Mouse (Mus musculus) lung, postnatal 4 days (tissue): ENCODE measurements around the gene B3gntl1.
A peak's percentile ranks its signal among the peaks of the same experiment; 100 is the strongest.

Experiments used
- DNase-seq, 2 experiments: peaks; one replicate each; pipeline ENCODE4 v3.0.0; 2021

B3gntl1 gene

DNA sequence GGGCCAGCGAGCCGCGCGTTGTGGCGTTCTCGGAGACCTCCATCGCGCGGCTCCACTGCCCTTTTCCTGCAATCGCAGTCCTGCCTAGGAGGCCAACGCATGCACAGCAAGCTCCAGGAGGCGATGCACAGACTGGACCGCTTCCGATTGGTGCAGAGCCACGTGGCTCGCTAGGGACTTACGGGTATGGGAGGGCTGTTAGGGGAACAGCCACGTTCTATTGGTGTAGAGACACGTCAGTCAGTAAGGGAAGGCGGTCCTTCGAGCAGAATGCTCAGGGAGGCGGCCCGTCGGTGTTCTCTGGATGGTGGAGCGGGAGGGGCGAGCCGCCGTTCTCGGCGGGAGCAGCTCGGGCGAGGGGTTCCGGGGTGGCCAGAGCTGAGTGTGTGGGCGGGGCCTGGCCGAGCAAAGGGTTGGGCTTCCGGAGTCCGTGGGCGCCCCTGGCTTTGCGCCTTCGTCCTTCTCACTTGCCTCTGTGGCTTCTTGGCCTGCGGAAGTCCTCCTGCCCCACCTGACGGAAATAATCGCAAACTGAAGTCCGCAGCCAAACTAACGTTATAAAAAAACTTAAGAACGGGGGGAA is at the start of gene B3gntl1:
Gene B3gntl1 (minus strand): TSS at position 164 of the 583 bp plus-strand sequence.
- DNase-seq = peak; percentile 99

DNA sequence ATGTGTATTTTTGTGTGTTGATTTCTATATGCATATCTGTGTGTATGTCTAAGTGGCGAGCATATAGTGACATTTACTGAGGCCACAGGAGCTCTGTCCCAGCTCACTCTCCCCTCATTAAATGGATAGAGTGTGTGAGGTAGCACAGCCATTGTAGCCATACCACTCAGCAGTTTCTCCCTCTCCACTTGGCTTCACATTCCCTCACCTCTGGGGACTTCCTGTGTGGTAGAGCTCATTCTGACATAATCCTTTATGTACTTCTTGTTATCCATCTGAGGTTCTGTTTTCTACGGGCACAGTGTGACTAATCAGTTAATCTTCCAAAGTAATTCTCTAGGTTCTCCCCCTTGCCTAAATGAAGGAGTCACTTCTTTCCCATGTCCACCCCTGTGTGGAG is 49.5 kb upstream of the B3gntl1 start:
- no peak for DNase-seq

DNA sequence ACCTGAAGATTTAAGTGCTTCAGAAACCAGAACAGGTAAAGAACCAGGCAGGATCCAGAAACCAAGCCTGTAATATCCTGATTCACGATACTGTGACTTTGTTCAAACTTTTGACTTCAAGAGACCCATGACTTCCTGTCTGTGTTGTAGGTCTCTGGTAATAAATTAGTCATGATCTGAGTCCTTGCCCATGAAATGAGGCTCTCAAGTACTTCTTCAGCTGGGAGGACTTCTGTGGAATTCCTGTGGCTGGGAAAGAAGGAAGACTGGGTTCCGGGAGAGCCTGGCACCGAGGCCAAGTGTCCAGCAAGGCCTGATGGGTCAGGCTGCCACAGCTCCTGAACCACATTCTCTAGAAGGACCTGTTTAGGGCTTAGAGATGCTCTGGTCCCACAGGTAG is 47.8 kb upstream of the B3gntl1 start:
- DNase-seq = peak in 1 of 2 experiments; percentile 48

DNA sequence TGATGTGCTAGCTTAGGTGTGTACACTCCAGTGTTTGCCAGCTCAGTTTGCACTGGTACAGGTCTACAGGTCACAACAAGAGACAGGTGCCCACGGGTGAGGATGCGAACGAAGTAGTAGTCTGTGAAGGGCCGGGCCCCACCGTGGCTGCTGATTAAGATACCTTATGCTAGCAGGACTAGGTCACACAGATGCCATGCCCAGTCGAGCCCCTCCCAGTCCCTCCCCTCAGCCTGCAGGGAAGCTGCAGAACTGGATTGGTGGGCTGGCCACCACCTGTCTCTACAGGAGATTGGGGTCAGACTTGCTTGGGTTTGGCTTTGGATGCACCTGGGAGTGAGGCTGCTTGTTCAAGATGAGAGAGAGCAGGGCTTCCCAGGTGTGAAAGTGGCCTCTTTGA is 44.8 kb upstream of the B3gntl1 start:
- no peak for DNase-seq

DNA sequence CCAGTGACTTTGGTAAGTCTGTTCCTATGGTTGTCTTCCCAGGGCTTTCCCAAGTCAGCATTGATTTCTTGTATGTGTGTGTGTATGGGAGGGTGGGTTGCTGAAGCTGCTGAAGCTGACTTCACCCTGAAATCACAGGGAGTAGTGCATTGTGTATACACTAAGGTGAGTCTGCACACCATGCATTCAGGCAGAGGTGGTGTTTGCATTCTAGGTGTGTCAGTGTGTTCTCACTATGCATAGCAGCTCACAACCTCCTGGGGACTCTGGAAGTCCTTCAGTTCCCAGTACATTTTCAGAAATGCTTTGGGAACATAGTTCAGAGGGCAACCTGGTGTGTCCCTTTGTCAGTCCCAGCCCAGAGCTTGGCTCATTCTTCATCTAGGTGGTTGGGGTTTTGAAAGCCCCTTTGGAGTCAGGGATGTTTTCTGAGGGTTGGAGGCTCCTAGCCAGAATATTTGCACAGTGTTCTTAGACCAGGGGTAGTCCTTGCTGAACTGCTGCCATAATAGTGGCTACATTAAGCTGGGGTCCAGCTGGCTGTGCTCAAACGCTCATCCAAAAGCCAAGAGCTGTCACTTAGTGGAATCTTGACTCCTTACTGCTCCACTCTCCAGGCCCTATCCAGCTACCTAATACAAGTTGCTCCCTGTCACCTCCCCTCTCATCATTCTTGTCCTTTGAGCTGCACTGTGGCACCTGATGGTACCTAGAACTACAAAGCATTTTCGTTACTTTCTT is 42.0 kb upstream of the B3gntl1 start:
- DNase-seq = peak; percentile 37 to 64

DNA sequence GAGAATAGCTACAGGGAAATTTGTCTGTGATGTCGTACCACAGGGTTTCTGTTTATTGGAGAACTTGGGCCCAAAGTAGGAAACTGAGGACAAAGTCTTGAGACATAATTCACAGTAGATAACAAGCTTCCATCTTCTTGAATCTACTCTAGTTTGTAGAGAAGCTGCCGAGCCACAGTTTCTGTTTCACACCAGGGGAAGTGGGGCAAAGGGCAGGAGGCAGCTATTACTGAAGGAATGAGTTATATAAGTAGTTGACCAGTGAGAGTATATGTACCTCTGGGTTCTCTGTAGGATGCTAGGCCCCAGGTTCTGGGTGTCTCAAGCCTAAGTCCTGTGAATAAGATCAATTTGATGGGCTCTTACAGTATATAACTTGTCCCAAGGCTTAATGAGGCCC is 40.6 kb upstream of the B3gntl1 start:
- no peak for DNase-seq

DNA sequence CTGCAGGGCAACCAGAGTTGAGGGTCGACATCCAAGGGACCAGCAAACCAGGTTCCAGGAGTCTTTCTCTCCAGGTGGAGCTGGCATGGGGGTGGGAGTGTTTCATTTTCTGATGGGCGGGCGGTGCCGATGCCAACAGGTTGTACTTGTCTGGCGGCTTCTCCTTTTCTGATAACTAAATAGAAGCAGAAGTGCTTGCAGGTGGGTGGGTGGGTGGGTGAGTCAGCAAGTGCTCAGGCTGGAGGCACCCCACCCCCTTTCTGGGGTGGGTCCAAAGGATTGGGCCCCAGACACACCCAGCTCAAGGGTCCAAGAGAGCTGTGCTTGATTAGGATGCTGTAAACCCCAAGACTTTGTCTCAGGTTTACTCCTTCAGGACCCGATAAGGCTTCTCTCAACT is 40.0 kb upstream of the B3gntl1 start:
- peak; percentile 23 to 43 for DNase-seq

DNA sequence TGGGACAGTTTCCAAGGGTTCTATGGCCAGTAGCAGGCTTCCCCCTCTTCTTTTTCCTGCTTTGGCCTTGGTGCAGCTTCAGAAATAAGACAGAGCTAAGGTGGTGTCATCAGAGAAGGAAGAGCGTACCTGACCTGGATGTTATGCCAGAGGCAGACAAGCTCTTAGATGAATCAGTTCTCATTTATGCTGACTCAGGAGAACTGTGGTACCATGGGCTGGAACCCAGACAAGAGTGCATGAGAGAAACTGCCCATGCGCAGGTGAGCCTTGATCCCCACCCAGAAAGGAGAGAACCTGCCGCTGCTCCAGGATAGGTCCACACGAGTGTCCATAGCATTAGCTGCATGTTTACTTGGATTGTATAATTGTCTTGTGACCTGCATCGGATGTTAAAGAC is 37.3 kb upstream of the B3gntl1 start:
- DNase-seq = peak in 1 of 2 experiments; percentile 11

DNA sequence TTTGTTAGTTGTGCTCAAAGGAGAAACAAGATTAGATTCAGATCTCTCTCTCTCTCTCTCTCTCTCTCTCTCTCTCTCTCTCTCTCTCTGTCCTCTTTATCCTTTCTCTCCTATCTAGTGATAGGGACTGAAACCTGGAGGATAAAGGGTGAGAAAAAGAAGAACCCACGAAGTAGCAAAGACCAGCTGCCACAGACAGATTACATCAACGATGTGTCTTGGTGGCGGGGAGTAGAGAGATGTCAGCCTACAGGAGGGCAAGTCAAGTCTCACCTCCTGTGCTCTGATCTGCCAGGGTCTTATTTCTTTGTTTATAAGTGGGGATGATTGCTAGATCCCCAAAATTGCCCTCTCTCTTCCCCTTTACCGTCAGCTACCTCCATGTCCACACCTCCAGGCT is 36.3 kb upstream of the B3gntl1 start:
- no peak for DNase-seq

DNA sequence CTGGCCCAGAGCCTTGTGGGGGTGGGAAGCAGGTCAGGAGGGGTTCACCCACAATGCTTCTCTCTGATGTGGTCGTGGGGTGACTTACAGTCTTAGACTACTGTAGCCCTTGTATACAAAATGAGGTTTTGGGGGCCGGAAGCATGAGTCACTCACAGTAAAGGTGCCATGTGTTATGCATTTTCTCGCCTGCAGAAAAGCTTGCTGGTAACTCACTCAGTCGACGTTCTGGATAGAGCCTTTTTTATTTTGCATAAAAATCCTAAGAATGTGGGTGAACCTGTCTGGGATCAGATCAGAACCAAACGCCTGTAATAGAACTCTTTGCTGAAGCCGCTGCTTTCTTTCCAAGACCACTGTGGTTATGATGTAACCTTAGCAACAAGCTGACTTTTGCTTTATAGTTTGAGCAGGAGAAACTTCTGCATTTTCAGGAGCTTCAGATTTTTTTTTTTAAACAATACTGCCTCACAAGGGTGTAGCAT is 33.6 kb upstream of the B3gntl1 start:
- peak; percentile 22 to 28 for DNase-seq

DNA sequence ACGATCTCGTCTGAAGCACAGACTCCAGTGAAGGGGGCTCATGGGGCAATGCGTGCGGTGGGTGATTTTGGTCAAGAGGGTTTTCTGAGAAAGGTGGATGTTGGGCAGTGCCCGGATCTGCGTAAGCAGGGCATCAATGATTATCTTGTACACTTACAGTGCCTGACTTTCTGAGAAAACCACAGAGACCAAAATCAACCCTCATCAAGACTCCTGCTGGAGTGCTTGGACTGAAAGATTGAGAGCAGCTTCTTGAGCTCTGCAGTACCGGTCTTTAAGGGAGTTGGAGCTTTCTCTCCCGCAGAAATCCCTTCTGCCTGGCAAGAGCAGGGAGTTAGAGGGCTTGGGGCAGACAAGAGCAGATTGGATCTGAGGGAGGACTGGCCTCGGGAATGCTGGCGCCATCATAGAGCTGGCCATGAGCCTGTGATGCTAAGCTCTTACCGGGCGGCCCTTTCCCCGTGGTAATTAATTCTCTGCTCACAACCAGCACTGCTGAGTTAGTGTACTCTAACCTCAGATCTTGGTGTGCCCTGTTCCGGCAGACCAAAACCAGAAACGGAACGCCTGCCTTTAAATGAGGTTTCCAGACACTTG is 30.8 kb upstream of the B3gntl1 start:
- peak in 1 of 2 experiments; percentile 22 for DNase-seq

DNA sequence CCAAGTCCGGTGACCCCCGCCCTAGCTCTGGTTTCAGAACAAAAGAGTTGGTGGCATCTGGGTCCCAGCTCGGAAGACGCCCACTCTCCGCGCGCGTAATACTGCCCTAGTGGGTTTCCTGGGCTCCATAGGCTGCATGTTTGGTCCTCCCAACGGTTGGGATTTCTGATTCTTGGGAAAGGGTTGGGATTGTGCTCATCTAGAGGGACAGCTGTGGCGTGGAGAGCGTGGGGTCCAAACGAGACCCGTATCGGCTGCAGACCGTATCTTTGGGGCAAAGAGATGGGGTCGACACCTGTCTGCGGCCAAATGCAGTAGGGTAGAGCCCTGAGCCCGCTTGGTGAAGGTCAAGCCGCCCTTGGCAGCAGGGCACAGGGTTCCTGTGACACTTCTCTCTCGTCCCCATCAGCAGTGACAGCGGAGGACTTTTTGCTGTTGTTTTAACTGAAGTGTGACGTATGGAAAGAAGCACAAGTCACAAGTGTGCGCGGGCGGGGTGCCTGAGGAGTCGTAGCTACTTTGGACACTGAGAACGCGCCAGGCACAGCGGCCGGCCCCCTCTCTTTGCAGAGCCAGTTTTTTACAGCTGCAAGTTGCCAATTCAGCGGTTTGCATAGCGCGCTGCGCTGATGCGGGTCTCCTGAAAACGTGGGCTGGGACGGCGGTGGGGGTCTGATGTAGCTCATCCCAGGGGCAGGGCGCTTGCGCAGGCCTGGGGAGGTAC is 30.1 kb upstream of the B3gntl1 start:
- peak; percentile 71 to 83 for DNase-seq

DNA sequence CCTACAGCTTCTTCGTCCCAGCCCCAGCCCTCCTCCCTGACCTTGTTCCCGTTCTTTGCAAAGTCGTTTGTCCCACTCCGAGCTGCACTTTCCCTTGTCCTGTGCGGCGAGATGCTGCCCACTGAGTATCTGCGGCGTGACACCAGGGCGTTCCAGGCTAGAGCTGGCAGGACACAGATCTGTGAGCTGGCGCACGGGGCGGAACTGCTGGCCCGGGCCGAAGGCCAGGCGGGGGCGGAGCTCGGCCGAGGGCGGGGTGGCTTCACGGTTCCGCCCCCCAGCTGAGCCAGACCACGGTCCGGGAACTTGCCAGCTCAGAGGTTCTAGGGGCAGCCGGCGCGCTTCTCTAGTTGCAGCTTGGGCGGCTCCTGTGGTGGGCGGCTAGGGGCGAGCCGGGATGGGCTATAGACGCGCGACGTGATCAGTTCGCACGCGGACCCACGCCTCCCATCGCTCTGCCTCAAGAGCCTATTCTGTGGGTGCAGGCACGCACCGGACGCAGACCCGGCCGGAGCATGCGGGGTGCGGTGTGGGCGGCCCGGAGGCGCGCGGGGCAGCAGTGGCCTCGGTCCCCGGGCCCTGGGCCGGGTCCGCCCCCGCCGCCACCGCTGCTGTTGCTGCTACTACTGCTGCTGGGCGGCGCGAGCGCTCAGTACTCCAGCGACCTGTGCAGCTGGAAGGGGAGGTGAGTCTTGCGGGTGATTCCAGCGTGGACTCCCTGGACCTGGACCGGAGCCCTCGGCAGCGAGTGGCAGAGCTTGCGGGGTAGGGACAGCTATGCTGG is 29.4 kb upstream of the B3gntl1 start:
- DNase-seq = peak; percentile 95 to 96

DNA sequence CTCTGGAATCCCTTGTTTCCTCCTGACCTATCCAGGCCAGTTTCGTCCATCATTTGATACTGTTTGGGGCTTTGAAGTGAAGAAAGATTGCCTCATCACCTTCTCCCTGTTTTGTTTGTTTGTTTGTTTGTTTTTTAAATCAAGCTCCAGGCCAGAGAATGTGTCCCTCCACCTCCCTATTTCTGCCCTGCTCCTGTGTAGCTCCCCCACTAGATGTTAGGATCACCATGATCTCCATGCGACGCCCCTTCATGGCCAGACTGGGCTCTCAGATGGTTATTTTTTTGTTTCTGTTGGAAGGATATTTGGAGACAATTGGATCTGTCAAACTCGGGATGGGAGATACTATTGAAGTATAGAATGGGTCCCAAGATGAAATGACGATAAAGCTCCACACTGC is 28.3 kb upstream of the B3gntl1 start, which contains the start of gene Metrnl:
Gene Metrnl (plus strand): TSS at position 301 of the 400 bp plus-strand sequence.
- DNase-seq = no peak

DNA sequence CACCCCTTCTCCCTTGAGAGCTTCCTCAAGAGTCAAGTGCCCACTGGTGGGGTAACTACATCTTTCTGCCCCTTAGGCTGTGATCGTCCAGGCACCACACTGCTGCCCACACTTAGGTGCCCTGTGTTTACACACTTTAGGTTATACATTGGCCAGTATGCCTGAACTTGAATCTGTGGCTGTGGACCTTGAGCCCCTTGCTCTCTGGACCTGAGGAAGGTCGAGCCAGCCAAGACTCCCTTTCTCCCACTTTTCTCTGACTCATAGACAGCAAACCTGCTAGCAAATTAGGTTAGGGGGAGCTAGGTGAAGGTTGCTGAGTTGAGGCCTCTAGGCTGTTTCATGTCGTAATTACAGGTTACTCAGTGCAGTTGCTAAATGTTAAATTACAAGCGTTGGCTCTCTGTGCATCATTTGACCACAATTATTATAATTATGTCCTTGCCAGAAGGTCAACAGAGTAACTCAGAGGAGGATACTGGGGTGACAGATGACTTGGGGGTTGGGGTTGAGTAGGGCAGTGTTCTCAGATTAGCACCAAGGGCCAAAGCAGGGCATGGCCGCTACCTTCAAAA is 25.5 kb upstream of the B3gntl1 start:
- no peak for DNase-seq

DNA sequence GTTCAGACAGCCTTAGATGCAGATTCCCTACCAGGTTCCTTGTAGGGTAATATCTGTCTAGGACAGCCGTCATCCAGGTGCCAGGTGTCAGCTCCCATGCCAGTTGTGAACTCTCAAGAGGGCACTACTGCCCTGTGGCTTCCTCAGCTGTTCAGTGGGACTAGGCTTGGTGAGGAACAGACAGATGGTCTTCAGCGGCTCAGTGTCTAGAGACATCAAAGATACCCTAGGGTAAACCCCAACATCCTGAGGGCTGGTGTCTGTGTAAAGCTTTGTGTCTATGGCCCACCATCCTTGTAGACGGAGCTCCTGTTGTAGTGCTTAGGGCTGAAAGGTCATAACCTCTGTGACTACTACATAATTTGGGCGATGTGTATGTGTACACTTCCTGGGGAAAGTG is 24.3 kb upstream of the B3gntl1 start:
- no peak for DNase-seq

DNA sequence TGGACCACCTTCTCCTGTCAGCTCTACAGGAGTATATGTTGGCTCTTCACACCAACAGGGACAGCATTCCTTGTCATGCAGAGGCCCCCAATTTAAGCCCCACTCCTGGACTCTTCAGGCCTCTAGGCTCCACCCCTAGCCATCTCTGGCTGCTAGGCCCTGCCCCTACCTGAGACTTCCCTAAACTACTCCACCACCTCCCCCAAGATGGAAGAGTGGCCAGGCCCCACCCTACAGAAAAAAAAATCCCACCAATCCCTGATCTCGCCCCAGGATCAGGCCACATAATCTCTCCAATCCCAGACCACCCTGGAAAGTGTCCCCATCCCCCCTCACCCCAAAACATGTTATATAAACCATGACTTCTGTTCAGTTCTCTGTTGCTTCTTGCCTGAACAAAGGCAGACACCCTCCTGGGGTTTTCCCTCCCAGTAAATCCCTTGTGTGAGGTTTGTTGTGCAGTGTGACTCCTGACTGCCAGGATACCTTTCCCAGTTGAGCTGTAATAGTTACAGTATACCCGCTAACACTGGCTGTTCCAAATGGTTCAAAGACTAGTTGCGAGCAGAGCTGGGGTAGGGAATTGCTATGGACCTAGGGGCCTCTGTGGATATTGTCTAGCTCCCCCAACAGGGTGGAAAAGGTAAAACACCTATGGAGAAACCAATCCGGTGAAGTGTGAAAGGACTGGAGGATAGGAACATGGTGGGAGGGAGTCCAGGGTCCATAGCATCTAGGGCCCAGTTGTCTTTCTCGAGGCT is 22.5 kb upstream of the B3gntl1 start:
- DNase-seq = no peak

DNA sequence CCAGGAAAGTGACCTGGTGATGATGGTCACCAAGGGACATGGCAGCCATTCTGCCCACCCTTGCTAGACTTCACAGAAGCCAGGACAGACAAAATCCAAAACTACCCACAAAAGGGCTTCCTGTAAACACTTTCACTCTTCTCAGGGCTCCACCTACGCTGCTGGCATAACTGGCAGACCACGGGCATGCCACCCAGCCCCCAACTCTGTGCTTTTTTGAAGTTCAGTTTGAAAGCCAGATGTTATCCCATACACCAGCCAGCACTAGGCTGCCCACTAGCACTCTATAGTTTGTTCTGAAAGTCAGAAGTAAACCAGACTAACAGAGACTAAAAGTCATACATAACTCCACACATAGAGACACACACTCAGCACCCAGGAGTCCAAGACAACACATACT is 15.1 kb upstream of the B3gntl1 start:
- no peak for DNase-seq

DNA sequence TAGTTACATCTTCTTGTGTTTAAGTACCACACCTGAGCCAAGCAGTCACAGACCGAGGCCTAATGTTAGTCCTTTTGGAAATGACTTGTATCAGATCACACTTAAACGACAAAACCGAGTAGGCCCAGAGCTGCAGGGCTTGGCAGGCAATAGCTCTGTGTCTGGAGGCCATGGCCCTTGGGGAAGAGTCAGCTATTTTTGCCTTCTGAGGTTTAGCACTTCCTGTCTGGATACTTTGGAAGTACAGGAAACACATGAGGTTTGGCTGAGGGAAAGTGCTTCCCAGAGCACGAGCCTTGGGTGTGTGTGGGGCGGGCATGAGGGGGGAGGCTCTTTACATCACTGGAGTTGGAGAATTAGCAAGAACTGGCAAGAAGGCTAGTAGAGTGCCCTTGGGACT is 13.7 kb upstream of the B3gntl1 start:
- DNase-seq = peak in 1 of 2 experiments; percentile 25

DNA sequence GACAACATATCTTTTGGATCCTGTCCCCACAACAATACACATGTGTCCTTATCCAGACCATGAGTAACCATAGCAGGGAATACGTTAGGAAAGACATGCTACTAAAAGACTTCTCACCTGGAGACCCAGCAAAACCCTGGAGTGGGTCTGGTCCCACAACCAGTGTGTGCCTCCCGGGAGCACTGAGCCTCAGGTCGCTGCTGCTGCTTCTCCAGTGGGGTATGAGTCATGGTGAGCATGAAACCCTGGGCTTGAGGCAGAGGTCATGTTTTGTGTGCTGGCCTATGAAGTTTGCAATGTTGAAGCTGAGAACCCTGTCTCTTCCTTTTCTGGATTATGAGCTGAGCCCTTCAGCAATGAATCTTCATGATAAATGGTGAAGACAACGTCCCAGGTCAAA is 13.1 kb upstream of the B3gntl1 start:
- DNase-seq = peak in 1 of 2 experiments; percentile 15

DNA sequence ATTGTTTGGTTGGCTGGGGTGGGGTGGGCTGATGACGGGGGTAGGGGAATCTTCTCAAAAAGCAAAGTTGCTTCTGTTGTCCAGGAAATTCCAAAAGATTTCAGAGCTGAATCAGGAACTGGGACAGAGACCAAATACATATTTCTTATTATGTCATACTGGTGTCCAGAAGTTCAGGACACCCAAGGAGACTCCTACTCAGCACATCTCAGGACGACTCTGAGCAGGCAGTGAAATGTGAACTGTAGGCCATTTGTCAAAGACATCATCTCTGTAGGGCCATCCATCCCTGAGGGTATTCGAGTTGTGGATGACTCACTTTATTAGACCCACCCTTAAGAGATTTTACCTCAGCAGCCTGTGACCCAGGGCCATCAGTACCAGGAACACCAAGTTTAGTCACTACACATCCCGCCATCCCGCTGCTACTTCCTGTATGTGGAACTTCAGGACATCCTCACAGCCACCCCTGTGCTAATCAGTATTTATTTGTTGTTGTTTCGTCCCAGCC is 12.6 kb upstream of the B3gntl1 start:
- DNase-seq = peak in 1 of 2 experiments; percentile 15
